Mouse (Mus musculus) urinary bladder, postnatal 14 days (tissue): Measurements from ENCODE around the gene Synpr.

ENCODE experiments used
- DNase-seq: peaks from one replicate; pipeline ENCODE4 v3.0.0; 2021; ENCODE audit warnings: low spot score

Gene Synpr

DNA sequence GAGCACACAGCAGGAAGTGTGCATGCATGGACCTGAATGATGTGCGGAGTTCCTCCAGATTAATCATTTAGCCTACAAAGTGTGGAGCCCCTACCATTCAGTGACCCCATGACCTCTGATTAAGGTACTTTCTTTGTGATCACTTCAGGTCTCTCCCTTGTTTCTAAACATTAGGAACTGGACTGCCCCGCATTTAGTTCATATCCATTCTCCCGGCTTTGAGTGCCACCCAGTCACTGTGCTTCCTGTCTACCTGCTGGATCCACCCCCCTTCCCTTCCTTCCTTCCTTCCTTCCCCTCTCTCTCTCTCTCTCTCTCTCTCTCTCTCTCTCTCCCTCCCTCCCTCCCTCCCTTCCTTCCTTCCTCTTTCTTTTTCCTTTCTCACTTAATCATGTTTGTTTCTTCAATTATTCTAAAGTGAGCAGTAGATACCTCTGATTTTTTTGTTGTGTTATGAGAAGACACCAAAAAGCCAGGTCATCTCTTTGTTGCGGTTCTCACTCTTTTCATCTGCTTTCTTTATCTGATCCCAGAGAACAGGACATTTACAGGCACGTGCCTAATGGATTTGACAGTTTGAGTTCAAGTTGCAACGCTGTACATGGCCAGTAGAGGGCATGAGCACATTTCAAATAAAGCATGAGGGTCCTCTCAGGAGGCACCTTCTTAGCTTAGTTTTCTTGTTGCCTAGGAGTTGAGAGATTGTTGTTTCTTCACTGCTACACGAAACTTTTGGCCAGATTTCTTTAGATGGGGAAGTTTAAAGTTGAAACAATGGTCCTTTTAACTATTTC lies 71.2 kb downstream of the Synpr start:
- peak; percentile 36 for DNase-seq

DNA sequence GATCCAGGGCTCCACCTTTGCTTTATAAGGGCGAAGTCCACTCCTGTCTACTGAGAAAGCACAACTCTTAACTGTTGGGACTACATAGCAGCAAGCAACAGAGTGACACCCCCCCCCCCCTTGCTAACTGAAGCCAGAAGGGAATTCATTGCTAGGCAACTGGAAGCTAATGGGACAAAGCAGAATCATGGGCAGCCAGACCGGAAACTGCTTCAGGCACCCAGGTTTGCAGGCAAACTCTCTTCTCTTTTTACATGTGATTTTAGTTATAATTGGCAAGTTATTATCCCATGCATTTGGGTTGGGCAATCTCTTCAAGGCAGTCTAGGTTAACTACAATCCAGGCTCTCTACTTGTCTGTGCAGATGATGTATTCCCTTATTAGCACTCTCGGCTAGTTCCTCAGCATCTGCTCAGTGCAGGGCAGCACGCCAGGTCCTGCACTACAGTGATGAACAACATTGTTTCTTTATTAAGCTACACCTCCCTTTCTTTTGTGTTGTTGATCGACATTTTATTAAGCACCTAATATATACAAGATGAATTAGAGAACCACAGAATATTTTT lies 72.6 kb downstream of the Synpr start:
- no peak for DNase-seq

DNA sequence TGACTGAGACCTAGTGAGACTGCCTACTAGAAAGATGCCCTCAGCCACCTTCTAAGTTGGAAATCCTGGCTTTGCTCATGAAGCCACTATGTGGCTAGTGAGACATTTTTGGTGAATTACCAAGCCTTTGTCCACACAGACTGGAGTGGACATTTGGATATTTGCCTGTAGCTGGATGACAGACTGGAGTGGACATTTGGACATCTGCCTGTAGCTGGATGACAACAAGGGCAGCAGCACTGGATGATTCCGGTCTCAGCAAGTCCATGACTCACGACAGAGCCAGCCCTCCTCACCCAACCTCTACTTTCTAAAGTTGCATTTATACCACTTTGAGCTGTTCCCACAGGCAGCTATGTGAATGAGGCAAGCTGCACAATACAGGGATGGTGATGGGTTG lies 73.5 kb downstream of the Synpr start:
- DNase-seq, result no peak

DNA sequence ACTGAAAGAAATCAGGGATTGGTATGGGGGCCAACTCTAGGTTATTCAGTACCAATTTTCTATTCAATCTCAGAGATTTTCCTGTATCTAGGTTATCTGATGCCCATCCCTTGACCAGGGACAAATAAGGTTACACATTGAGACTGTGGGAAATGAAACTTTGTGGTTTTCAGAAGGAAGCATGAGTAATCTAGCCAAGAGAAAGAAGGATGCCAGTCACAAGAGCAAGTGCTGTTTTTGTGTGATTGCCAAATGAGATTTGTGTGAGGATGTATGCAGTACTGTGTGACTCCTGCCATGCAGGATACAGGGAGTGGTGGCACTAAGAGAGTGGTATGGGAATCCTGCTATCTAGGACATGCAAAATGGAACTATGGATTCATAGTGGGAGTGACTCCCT lies 76.6 kb downstream of the Synpr start:
- DNase-seq, result no peak

DNA sequence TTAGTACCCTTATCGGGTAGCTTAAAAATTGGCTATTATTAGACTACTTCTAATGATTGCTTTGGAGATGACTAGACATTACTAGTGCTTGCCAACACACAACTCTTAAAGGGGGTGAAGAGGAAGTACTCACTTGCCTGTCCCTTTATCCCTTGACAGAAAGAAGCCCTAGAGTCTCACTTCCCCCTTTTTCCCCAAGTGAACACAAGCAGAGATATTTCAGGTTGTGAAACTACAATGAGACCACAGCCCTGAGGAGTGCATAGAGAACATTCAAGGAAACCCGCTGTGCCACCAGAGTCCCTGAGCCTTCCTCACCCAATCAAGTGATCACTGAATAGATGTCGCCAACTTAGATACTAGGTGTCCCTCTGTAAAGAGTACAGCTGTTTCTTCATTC lies 77.1 kb downstream of the Synpr start:
- no peak for DNase-seq

DNA sequence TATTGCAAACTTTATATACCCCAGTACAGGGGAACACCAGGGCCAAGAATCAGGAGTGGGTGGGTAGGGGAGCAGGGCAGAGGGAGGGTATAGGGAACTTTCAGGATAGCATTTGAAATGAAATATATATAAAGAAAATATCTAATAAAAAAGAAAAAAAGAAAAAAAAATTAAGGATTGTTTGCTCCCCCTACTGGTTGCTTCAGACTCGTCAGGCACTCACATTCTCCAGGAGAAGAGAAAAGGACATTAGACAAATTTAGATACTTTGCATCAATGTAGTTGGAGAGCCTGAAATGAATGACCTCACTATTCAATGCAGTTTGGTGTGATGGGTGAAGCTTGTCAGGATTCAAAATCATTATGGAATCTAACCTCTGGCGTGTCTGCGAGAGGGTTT lies 83.7 kb downstream of the Synpr start:
- DNase-seq, result no peak

DNA sequence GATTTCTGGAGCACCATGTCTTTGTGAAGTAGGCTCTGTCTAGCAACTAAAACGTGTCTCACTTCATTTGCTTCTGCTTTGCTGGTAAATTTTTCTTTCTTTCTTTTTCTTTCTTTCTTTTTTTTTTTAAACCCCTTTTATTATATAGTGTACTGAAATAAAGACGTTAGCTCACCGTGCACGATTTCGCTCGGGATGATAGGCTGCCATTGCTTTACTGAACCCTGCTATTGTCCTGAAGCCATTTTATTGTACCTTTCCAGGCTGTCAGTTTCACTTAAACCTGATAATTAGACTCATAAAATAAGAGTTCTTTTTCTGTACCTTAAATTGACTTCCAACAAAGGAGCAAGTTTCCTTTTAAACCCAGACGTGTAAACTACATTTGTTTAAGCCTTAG lies 104.5 kb downstream of the Synpr start:
- no peak for DNase-seq

DNA sequence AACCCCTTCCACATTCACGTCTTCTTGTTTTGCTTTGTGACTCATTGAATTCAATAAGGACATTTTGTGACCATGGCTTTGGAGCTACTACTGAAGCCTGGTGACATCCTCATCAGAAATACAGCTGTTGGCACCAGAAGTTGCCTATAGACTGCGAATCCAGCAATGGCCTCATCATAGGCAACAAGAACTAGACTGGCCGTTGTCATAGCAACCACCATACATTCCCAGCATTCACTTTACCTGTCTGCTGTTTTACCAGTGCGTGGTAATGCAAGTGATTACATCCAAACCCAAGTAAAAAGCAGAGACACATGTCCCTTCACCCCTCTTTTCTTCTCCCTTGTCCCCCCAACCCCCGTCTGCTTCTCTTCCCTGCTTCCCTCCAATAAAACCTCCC lies 105.4 kb downstream of the Synpr start:
- no peak for DNase-seq

DNA sequence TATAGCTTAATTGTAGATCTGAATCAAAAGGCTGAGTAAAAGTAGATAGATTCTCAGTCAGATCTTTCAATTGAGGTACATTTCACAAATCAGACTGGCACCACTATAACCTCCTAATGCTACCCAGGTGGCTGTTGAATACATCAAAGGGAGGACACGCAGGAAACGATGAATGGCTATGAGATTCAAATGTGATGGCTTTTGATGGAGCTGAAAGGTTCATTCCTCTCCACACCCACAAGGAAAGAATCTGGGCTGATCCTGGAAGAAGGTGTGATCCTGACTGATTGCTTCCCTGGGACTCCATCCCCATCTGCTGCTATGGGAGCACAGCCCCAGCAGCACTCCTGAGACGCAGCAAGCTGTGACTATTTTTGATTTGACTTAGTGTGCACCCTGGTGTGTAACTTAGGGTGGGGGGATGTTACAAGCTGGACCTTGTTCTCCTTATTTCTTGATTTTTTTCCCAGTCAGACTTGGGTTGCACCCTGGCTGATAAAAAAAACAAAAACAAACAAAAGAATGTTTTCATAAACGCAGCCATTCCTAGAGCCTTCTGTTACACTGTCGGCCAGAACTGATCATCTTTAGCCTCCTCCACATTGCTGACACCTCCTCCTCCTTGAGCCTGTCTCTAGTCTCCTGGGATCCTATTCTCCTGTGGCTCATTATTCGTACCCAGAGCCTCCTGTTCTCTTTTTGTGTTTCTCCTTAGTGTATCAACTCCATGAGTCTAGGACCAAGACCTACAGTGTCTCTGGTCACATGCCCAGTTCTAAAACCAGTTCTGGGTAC lies 114.8 kb downstream of the Synpr start:
- no peak for DNase-seq

DNA sequence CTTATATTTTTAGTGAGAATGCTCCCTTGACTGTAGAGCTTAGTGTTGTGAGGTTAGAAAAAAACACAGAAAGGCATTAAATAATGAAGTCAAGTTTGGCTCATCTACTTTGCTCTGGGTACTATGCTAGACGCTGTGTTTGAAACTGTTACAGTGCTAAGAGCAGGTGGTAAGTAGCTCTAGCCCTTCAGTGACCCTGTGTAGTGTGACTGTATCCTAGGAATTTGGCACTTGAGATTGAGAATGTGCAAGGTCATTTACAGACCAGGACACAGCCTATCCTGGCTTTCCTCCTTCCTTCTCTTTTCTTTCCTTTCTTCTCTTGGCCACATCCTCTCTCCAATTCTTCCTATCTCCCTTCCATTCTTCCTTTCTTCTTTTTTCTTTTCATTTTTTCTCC lies 127.1 kb downstream of the Synpr start:
- no peak for DNase-seq

DNA sequence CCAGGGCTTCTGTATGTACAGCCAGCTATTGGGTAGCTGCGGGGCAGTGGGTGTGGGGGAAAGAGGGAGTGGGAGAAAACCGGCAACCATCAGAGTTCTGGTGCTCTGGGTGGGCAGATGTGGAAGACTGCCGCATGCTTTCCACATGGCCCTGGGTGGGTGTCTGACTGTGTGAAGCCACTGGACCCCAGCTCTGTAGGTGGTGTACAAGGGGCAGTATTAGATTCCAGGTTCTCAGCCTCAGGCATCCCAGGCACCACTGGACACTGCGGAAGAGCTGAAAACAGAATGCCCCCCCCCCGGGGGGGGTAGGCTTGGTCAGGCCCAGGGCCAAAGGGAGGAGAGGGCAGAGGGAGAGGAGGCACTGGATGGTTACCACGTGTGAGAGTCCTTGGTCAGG lies 156.1 kb downstream of the Synpr start:
- no peak for DNase-seq

DNA sequence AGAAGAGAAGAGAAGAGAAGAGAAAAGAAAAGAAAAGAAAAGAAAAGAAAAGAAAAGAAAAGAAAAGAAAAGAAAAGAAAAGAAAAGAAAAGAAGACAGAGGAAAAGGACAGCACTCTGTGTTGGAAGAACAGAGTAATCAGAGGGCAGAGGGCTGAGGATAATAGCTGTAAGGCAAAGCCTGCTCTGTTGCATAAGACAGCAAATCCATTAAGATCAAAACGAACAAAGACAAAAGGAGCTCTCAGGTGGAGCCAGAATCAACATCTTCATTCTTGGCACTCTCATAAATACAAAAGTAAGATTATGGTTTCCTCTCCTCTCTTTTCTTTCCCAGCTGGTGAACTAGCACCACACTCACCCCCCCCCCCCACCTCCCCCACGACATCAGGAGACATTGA lies 160.3 kb downstream of the Synpr start:
- DNase-seq, result no peak

DNA sequence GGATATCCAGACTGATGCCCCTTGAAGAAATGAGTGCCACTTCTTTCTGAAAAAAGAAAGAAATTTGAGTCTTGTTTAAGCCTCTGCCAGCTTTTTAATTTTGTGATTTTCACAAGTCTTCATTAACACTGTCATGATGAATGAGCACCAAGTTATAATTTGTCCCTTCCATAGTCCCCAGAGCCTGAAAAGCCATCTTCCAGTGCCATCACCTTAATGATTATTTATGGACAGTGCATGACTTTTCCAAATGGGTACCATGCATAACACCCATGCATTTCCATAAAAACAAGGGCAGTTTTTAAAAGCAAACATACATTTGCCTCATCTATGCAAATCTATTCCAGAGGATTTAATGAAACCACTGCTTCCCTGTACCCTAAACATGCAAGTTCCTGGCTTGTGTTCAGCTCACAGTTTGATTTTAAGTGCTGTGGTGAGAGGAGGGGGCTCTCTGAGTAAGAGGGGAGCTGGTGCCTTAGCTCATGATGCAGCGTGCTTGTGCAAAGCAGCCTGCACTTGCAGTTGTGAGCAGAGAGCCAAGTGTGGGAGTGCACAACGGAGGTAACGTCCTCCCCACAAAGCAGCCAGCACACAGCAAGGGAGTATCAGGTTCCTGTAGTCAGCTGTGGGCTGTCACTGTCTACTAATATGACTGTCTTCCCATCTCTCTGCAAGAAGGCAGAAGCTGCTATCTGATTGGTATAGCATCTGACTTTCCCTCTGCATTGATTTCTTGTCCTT lies 169.1 kb downstream of the Synpr start:
- no peak for DNase-seq

DNA sequence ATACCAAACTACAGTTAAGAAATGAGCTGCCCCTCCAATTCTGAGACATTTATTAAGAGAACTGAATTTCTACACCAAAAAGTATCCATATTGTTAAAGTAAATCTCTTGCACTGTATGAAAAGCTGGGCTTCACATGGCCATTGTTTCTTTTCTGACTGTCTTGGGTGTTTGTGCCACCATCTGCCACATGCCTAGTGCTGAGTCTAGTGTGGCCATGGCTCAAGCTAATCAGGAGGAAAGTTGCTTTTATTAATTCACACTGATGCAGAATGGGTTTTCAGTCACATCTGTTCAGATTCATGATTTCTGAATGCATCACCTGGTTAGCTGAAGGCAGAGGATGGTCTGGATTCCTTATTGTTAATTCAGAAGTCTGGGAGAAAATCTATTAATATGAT lies 170.4 kb downstream of the Synpr start:
- no peak for DNase-seq

DNA sequence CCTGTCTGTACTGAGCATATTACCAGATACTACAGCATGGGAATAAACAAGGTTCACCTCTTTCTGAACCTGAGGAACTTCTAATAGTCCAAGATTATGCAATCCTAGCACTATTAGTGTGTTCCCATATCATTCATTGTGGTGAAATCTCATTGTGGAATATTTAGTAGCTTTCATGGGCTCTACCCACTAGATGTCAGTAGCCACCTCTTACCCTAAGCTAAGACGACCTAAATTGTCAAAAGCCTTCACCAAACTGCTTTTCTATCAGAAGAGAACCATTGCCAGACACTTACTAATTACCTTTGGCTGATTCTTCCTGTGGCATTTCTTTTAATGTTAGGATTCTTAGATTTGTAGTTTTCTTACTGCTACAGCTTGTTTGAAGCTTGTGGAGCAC lies 174.8 kb downstream of the Synpr start:
- no peak for DNase-seq

DNA sequence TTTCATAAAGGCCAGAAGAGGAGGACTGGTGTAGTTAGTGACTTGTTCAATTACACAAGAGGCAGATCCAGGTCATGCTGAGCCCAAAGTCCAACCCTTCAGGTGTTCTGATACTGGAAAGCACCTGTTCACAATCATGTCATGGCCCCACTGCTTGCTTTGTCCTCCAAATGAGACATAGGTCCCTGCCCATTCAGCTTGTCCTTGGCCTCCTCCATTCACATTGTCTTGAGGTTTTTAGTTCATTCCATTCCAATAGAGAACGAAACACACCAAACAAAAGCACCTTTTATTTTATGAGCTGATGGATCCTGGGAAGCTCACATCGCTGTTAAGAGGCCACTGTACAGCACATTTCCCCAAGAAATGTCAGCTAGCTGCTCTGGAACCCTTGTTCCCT lies 184.6 kb downstream of the Synpr start:
- no peak for DNase-seq

DNA sequence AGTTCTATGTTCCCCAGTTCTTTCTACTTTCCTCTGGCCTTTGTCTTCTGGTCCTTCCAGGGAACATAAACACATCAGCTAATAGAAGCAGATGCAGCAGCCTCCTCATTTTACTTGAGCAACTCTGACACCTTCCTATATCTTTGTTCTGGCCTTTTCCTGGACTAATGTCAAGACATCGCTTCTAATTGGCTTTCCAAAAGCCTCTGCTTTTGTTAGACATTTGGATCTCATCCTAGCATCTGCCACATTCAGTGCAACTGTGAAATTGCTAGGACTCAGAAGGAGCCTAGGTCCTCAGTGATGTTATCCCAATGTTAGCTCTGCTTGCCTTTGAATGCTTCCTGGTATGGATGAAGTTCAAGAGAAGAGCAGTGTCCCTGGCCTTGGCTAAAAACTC lies 193.2 kb downstream of the Synpr start:
- no peak for DNase-seq

DNA sequence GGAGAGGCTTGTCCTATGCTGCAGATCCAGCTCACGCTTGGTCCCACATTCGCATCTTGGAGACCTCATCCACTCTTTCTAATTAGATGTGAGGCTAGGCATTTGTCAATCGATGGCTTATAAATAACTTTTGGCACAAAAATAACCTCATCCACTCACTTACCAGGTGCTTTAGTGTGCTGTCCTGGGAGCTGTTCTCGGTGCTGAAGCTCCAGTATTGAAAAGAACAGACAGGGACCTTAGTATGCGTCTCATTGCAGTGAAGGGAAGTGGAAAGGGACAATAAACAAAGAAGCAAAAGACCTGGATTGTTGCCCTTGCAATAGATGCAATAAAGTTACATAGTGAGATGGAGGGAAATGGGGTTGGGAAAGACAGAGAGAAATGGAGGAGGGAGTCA lies 220.8 kb downstream of the Synpr start:
- no peak for DNase-seq

DNA sequence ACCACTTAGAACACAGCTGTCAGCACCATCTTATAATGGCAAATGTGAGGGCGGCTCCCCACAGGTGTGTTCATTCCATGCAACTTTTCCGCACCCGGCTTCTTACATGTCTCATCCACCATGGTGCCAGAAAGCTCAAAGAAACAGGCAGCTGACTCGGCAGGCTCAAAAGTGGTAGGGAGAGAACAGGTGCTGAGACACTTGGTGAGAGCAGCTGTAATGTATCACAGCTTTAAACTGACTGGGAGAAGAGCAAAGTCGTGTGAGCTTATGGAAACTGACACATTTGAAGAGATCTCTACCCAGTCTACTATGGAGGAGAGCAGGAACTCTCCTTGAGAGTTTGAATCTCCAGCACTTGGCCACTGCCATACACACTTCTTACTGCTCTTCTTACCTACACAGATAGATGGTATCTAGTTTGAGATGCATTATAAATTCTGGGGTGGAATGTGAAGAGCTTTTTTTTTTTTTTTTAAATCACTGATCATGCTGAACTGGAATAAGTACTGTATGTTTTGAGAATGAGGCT lies 234.1 kb downstream of the Synpr start:
- DNase-seq, result no peak

DNA sequence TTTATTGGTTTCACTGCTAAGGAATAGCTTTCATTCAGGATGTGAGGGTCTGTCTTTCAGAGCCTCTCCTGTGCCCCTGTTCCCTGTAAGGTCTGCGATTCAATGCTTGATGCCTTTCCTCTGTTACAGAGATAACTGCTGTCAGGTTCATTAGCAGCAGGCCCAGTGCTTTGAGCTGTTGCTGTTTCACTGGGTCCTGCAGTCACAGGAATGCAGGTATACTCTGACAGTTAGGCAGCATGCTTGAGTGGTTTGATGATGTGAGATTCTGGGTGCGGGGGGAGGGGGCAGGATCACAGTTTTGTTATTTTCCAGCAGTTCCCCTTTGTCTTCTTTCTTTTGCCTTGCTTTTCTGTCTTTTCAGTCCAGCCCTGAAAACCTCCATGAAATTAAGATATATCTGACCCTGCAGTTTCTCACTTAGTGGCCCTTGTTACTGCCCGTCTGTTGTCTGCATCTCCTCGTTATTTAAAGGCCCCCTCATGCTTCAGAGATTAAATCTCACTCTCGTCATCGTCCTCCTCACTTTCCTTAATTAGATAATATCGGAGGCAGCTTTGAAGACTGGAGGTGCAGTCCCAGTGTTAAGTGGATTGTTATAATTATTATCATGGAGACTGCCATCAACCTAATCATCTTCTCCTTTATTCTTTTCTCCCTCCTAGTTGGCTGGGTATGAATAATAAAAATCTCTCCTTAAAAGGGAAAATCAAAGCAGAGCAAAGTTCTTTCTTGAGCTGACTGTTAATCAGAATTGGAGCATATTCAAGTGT lies 234.8 kb downstream of the Synpr start:
- no peak for DNase-seq

DNA sequence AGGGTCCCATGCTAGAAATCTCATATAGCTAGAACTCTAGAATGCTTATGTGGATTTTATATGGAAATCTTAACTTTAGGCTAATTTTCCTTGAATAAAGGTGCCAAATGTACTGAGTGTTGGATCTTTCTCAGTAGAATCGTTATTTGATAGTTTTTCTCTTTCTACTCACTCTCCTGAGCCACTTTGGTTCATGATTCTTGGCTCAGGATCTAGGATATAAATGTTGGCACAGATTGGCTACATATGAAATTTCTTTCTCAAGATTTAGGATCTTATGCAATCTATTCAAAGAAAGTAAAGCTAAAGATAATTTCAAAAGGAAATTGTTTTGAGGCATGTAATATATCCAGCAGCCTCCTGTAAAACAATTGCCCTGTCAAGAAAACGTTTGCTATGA lies 263.2 kb downstream of the Synpr start:
- no peak for DNase-seq

DNA sequence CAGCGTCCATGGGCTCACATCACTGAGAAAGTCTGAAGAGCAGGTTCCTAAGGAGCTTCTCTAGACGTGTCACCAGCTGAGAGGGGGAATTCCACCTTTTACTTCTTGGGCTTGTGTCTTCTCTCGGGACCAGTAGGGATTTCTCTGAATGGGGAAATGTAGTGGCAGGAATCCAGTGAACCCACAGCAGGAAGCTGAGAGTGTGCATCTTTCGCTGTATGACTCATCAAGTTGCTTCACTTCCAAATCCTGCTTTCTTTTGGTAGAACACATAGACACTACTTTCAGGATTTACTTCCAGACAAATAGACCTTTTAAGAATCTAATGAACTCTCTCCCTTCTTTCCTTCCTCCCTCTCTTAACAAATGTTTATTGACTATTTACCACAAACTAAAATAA lies 266.6 kb downstream of the Synpr start:
- no peak for DNase-seq
